Mouse (Mus musculus): Measurements from ENCODE around the gene Sez6l. TPM values are rescaled to one million over a fixed set of nuclear protein-coding genes. Genes with fewer than 3 reads are reported as not detected.

The Sez6l gene
- polyA plus RNA-seq, 1 experiment from 2014 or later = 0.97 TPM

GRCm38 (mm10) chr5:112486415-112486814 lies 90.6 kb downstream of the Sez6l start:
- H3K4me3 ChIP-seq = no peak overlapping the region
- H3K36me3 ChIP-seq = no peaks in the 10 kb centered on the region
- H3K4me1 ChIP-seq = peaks cover 4% of the 10 kb centered on the region; the same call in 1 of the 2 replicates
- no peak for ATAC-seq (ENCODE audit: insufficient number of reproducible peaks, low FRiP score, low TSS enrichment, low read depth)
- H3K9me3 ChIP-seq = no peaks in the 10 kb centered on the region
- no peak overlapping the region for H3K9ac ChIP-seq
- peaks cover 38% of the 10 kb centered on the region for H3K27me3 ChIP-seq
- no peak overlapping the region for H3K27ac ChIP-seq
- WGBS = 61% methylated on average over 5 of the region's 5 CpGs
- H3K4me2 ChIP-seq = no peak overlapping the region

GRCm38 (mm10) chr5:112484924-112485715 lies 91.9 kb downstream of the Sez6l start:
- Histone ChIP-seq H3K36me3 (no peaks in the 10 kb centered on the region), H3K9me3 (no peaks in the 10 kb centered on the region), H3K9ac (no peak overlapping the region), H3K4me2 (no peak overlapping the region), H3K4me3 (no peak overlapping the region), H3K27ac (no peak overlapping the region), H3K4me1 (peaks cover 4% of the 10 kb centered on the region; the same call in 1 of the 2 replicates), H3K27me3 (peaks cover 42% of the 10 kb centered on the region)
- no peak for ATAC-seq (ENCODE audit: insufficient number of reproducible peaks, low FRiP score, low TSS enrichment, low read depth)
- 26% methylated on average over 13 of the region's 13 CpGs for WGBS

GRCm38 (mm10) chr5:112483030-112483429 lies 94.0 kb downstream of the Sez6l start:
- WGBS = 79% methylated on average over 8 of the region's 8 CpGs
- Histone ChIP-seq H3K27me3 (peaks cover 42% of the 10 kb centered on the region), H3K36me3 (no peaks in the 10 kb centered on the region), H3K4me1 (peaks cover 4% of the 10 kb centered on the region; the same call in 1 of the 2 replicates), H3K9me3 (no peaks in the 10 kb centered on the region), H3K4me3 (no peak overlapping the region), H3K4me2 (no peak overlapping the region), H3K9ac (no peak overlapping the region), H3K27ac (no peak overlapping the region)
- no peak for ATAC-seq (ENCODE audit: insufficient number of reproducible peaks, low FRiP score, low TSS enrichment, low read depth)

- WGBS = 71% methylated on average over 13 of the region's 13 CpGs
- Histone ChIP-seq H3K27me3 (peaks cover 42% of the 10 kb centered on the region), H3K9me3 (no peaks in the 10 kb centered on the region), H3K4me1 (peaks cover 4% of the 10 kb centered on the region; the same call in 1 of the 2 replicates), H3K36me3 (no peaks in the 10 kb centered on the region), H3K4me2 (no peak overlapping the region), H3K27ac (no peak overlapping the region), H3K4me3 (no peak overlapping the region), H3K9ac (no peak overlapping the region)
- no peak for ATAC-seq (ENCODE audit: insufficient number of reproducible peaks, low FRiP score, low TSS enrichment, low read depth)
Measured at GRCm38 (mm10) chr5:112482551-112482950, 94.4 kb downstream of the Sez6l start.

- Histone ChIP-seq H3K36me3 (no peaks in the 10 kb centered on the region), H3K27ac (no peak overlapping the region), H3K4me1 (peaks cover 4% of the 10 kb centered on the region; the same call in 1 of the 2 replicates), H3K9me3 (no peaks in the 10 kb centered on the region), H3K9ac (no peak overlapping the region), H3K4me3 (no peak overlapping the region), H3K27me3 (peaks cover 42% of the 10 kb centered on the region), H3K4me2 (no peak overlapping the region)
- WGBS = 32% methylated on average over 19 of the region's 19 CpGs
- no peak for ATAC-seq (ENCODE audit: insufficient number of reproducible peaks, low FRiP score, low TSS enrichment, low read depth)
Measured at GRCm38 (mm10) chr5:112481946-112482410, 95.0 kb downstream of the Sez6l start.

GRCm38 (mm10) chr5:112473453-112473852 lies 103.5 kb downstream of the Sez6l start:
- Histone ChIP-seq H3K4me1 (no peaks in the 10 kb centered on the region), H3K9me3 (no peaks in the 10 kb centered on the region), H3K9ac (no peak overlapping the region), H3K4me3 (no peak overlapping the region), H3K36me3 (no peaks in the 10 kb centered on the region), H3K27me3 (no peaks in the 10 kb centered on the region), H3K27ac (no peak overlapping the region), H3K4me2 (no peak overlapping the region)
- 57% methylated on average over 6 of the region's 6 CpGs for WGBS
- ATAC-seq (ENCODE audit: insufficient number of reproducible peaks, low FRiP score, low TSS enrichment, low read depth) = no peak

- WGBS = 76% methylated on average over 6 of the region's 6 CpGs
- H3K4me3 ChIP-seq = no peak overlapping the region
- no peak for ATAC-seq (ENCODE audit: insufficient number of reproducible peaks, low FRiP score, low TSS enrichment, low read depth)
- peaks cover under 1% of the 10 kb centered on the region; the same call in 1 of the 2 replicates for H3K27me3 ChIP-seq
- no peaks in the 10 kb centered on the region for H3K9me3 ChIP-seq
- no peaks in the 10 kb centered on the region for H3K36me3 ChIP-seq
- H3K4me1 ChIP-seq = 0 out of 2 replicates have a peak, but pooled peaks cover 6% of the 10 kb centered on the region
- H3K27ac ChIP-seq = no peak overlapping the region
- no peak overlapping the region for H3K4me2 ChIP-seq
- no peak overlapping the region for H3K9ac ChIP-seq
Measured at GRCm38 (mm10) chr5:112470144-112470543, 106.8 kb downstream of the Sez6l start.

- Histone ChIP-seq H3K27me3 (peaks cover 4% of the 10 kb centered on the region; the same call in 1 of the 2 replicates), H3K27ac (no peak overlapping the region), H3K4me3 (no peak overlapping the region), H3K9ac (no peak overlapping the region), H3K4me1 (0 out of 2 replicates have a peak, but pooled peaks cover 6% of the 10 kb centered on the region), H3K4me2 (no peak overlapping the region), H3K36me3 (no peaks in the 10 kb centered on the region), H3K9me3 (no peaks in the 10 kb centered on the region)
- no peak for ATAC-seq (ENCODE audit: insufficient number of reproducible peaks, low FRiP score, low TSS enrichment, low read depth)
- 71% methylated on average over 4 of the region's 4 CpGs for WGBS
Measured at GRCm38 (mm10) chr5:112468986-112469581, 107.9 kb downstream of the Sez6l start.

GRCm38 (mm10) chr5:112466331-112466730 lies 110.7 kb downstream of the Sez6l start:
- Histone ChIP-seq H3K9me3 (no peaks in the 10 kb centered on the region), H3K4me2 (no peak overlapping the region), H3K9ac (no peak overlapping the region), H3K4me1 (0 out of 2 replicates have a peak, but pooled peaks cover 6% of the 10 kb centered on the region), H3K4me3 (no peak overlapping the region), H3K36me3 (no peaks in the 10 kb centered on the region), H3K27ac (no peak overlapping the region), H3K27me3 (peaks cover 6% of the 10 kb centered on the region; the same call in 1 of the 2 replicates)
- 44% methylated on average over 6 of the region's 6 CpGs for WGBS
- no peak for ATAC-seq (ENCODE audit: insufficient number of reproducible peaks, low FRiP score, low TSS enrichment, low read depth)

GRCm38 (mm10) chr5:112459903-112460302 lies 117.1 kb downstream of the Sez6l start:
- H3K9me3 ChIP-seq = no peaks in the 10 kb centered on the region
- no peak for ATAC-seq (ENCODE audit: insufficient number of reproducible peaks, low FRiP score, low TSS enrichment, low read depth)
- no peaks in the 10 kb centered on the region for H3K4me1 ChIP-seq
- peaks cover 11% of the 10 kb centered on the region; the same call in 1 of the 2 replicates for H3K27me3 ChIP-seq
- no peak overlapping the region for H3K4me2 ChIP-seq
- no peak overlapping the region for H3K27ac ChIP-seq
- no peaks in the 10 kb centered on the region for H3K36me3 ChIP-seq
- WGBS = 66% methylated on average over 3 of the region's 3 CpGs
- H3K9ac ChIP-seq = no peak overlapping the region
- no peak overlapping the region for H3K4me3 ChIP-seq

GRCm38 (mm10) chr5:112454966-112455555 lies 121.9 kb downstream of the Sez6l start:
- ATAC-seq (ENCODE audit: insufficient number of reproducible peaks, low FRiP score, low TSS enrichment, low read depth) = no peak
- 67% methylated on average over 12 of the region's 12 CpGs for WGBS
- Histone ChIP-seq H3K4me2 (no peak overlapping the region), H3K4me1 (no peaks in the 10 kb centered on the region), H3K36me3 (no peaks in the 10 kb centered on the region), H3K27ac (no peak overlapping the region), H3K9me3 (no peaks in the 10 kb centered on the region), H3K9ac (no peak overlapping the region), H3K27me3 (peaks cover 4% of the 10 kb centered on the region; the same call in 1 of the 2 replicates), H3K4me3 (no peak overlapping the region)

GRCm38 (mm10) chr5:112453088-112453487 lies 123.9 kb downstream of the Sez6l start:
- no peaks in the 10 kb centered on the region for H3K36me3 ChIP-seq
- no peak overlapping the region for H3K9ac ChIP-seq
- ATAC-seq (ENCODE audit: insufficient number of reproducible peaks, low FRiP score, low TSS enrichment, low read depth) = no peak
- H3K4me1 ChIP-seq = no peaks in the 10 kb centered on the region
- 76% methylated on average over 9 of the region's 9 CpGs for WGBS
- H3K9me3 ChIP-seq = no peaks in the 10 kb centered on the region
- H3K27ac ChIP-seq = no peak overlapping the region
- no peak overlapping the region for H3K4me2 ChIP-seq
- H3K27me3 ChIP-seq = no peaks in the 10 kb centered on the region
- H3K4me3 ChIP-seq = no peak overlapping the region

Data from limb, embryonic 15.5 days (tissue).